Mouse (Mus musculus): ENCODE measurements at regions not wholly inside any gene's neighbourhood (a gene's known extent, or its start where the extent isn't known, plus 50 kb on each side); places are given as distances from the start of the nearest gene placed in this dataset.

DNA sequence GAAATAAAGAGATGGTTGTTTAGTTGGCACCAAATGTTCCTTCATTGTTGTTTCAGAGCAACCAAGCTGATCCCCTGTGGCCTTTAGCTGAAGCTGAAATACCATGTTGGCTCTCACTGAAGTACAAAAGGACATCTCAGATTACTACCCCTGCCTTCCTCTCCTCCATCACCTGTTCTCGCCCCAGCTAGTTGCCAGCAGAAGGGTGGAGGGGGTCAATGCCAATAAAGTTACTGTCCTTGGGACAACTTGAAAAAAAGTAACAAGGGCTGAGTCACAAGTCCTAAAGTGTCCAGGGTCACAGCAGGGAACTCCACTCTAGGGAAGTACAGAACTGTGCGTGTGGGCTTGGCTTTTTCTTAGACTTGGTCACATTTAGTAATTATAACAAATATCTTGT lies 216.0 kb downstream of the Lnpk start:
- no peak overlapping the region for H3K4me3 ChIP-seq (ENCODE audit: extremely low read depth, insufficient read depth, insufficient read length)
- WGBS = 94% methylated on average over 2 of the region's 2 CpGs
- H3K4me1 ChIP-seq (ENCODE audit: control insufficient read depth, insufficient read depth, insufficient read length) = no peaks in the 10 kb centered on the region
- H3K27ac ChIP-seq (ENCODE audit: insufficient read depth, low read length) = no peak overlapping the region
- H3K36me3 ChIP-seq (ENCODE audit: control insufficient read depth, insufficient read depth, low read length) = no peaks in the 10 kb centered on the region
- DNase-seq (ENCODE audit: low read depth in 1 of 2, low spot score in 2 of 2) = no peak
- no peaks in the 10 kb centered on the region for H3K27me3 ChIP-seq (ENCODE audit: control insufficient read depth, insufficient read depth, low read length)
- no peak for TF ChIP-seq POLR2A (IDR thresholded peaks at IDR 0.05; ENCODE audit: low read depth, low read length)
- TF ChIP-seq CTCF (IDR thresholded peaks at IDR 0.05; ENCODE audit: extremely low read depth, insufficient read depth, insufficient read length, insufficient replicate concordance) = no peak

DNA sequence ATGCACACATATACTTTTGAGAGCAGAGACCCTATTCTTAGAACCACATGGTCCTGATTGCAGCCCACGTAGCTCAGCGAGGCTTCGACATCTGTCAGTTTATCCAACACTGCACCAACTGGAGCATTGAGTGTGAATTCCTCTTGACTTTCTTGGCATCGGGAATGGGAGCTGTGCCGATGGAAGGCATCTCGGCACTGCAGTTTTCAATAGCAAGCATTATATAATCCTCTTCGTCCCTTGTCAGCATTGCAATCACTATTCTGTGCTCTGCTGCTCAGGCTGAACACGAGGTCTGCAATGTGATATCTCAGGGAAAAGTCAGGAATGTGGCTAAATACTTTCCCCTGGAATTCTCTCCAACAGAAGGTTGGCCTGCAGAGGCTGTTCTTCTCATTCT lies 224.6 kb downstream of the Lnpk start:
- no peaks in the 10 kb centered on the region for H3K27me3 ChIP-seq (ENCODE audit: control insufficient read depth, insufficient read depth, low read length)
- no peak for TF ChIP-seq CTCF (IDR thresholded peaks at IDR 0.05; ENCODE audit: extremely low read depth, insufficient read depth, insufficient read length, insufficient replicate concordance)
- no peak for TF ChIP-seq POLR2A (IDR thresholded peaks at IDR 0.05; ENCODE audit: low read depth, low read length)
- H3K36me3 ChIP-seq (ENCODE audit: control insufficient read depth, insufficient read depth, low read length) = no peaks in the 10 kb centered on the region
- no peak for DNase-seq (ENCODE audit: low read depth in 1 of 2, low spot score in 2 of 2)
- H3K4me3 ChIP-seq (ENCODE audit: extremely low read depth, insufficient read depth, insufficient read length) = no peak overlapping the region
- H3K27ac ChIP-seq (ENCODE audit: insufficient read depth, low read length) = no peak overlapping the region
- H3K4me1 ChIP-seq (ENCODE audit: control insufficient read depth, insufficient read depth, insufficient read length) = no peaks in the 10 kb centered on the region
- WGBS = 85% methylated on average over 8 of the region's 8 CpGs

GRCm38 (mm10) chr2:74349809-74350208 lies 229.4 kb downstream of the Lnpk start:
- 82% methylated on average over 6 of the region's 6 CpGs for WGBS
- Histone ChIP-seq H3K4me3 (ENCODE audit: extremely low read depth, insufficient read depth, insufficient read length) (no peak overlapping the region), H3K27ac (ENCODE audit: insufficient read depth, low read length) (no peak overlapping the region), H3K36me3 (ENCODE audit: control insufficient read depth, insufficient read depth, low read length) (no peaks in the 10 kb centered on the region), H3K4me1 (ENCODE audit: control insufficient read depth, insufficient read depth, insufficient read length) (no peaks in the 10 kb centered on the region), H3K27me3 (ENCODE audit: control insufficient read depth, insufficient read depth, low read length) (no peaks in the 10 kb centered on the region)
- no peak for TF ChIP-seq CTCF (IDR thresholded peaks at IDR 0.05; ENCODE audit: extremely low read depth, insufficient read depth, insufficient read length, insufficient replicate concordance)
- no peak for TF ChIP-seq POLR2A (IDR thresholded peaks at IDR 0.05; ENCODE audit: low read depth, low read length)
- no peak for DNase-seq (ENCODE audit: low read depth in 1 of 2, low spot score in 2 of 2)

DNA sequence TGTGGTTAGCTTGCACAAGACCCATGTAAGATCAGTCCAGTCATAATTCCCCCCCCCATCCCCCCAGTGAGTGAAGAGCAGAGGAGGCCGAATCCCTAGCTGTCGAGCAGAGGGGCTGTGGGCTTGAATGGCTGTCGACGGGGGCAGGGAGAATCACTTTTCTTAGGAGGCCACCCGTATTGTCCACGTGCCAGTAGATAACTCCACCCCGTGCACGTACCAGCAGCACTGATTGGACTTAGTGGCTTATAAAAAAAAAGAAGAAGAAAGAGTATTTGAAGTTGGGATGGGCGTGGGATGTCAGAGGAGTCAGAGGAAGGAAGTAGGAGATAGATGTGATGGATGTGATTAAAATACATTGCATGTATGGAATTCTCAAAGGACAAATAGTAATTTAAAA lies 272.9 kb downstream of the Lnpk start:
- Histone ChIP-seq H3K27ac (ENCODE audit: insufficient read depth, low read length) (no peak overlapping the region), H3K36me3 (ENCODE audit: control insufficient read depth, insufficient read depth, low read length) (no peaks in the 10 kb centered on the region), H3K4me3 (ENCODE audit: extremely low read depth, insufficient read depth, insufficient read length) (no peak overlapping the region), H3K27me3 (ENCODE audit: control insufficient read depth, insufficient read depth, low read length) (no peaks in the 10 kb centered on the region), H3K4me1 (ENCODE audit: control insufficient read depth, insufficient read depth, insufficient read length) (no peaks in the 10 kb centered on the region)
- no peak for DNase-seq (ENCODE audit: low read depth in 1 of 2, low spot score in 2 of 2)
- TF ChIP-seq POLR2A (IDR thresholded peaks at IDR 0.05; ENCODE audit: low read depth, low read length) (no peak), CTCF (IDR thresholded peaks at IDR 0.05; ENCODE audit: extremely low read depth, insufficient read depth, insufficient read length, insufficient replicate concordance) (no peak)
- whole genome bisulfite sequencing = 84% methylated on average over 9 of the region's 9 CpGs

- no peaks in the 10 kb centered on the region for H3K36me3 ChIP-seq (ENCODE audit: control insufficient read depth, insufficient read depth, low read length)
- H3K4me3 ChIP-seq (ENCODE audit: extremely low read depth, insufficient read depth, insufficient read length) = no peak overlapping the region
- no peak overlapping the region for H3K27ac ChIP-seq (ENCODE audit: insufficient read depth, low read length)
- TF ChIP-seq CTCF (IDR thresholded peaks at IDR 0.05; ENCODE audit: extremely low read depth, insufficient read depth, insufficient read length, insufficient replicate concordance) (no peak), POLR2A (IDR thresholded peaks at IDR 0.05; ENCODE audit: low read depth, low read length) (no peak)
- no peaks in the 10 kb centered on the region for H3K27me3 ChIP-seq (ENCODE audit: control insufficient read depth, insufficient read depth, low read length)
- whole genome bisulfite sequencing = 27% methylated on average over 9 of the region's 9 CpGs
- no peaks in the 10 kb centered on the region for H3K4me1 ChIP-seq (ENCODE audit: control insufficient read depth, insufficient read depth, insufficient read length)
- DNase-seq (ENCODE audit: low read depth in 1 of 2, low spot score in 2 of 2) = no peak
Observed at GRCm38 (mm10) chr2:74300885-74301451, 278.3 kb downstream of the Lnpk start.

GRCm38 (mm10) chr2:74300366-74300791 lies 278.9 kb downstream of the Lnpk start:
- Histone ChIP-seq H3K4me1 (ENCODE audit: control insufficient read depth, insufficient read depth, insufficient read length) (no peaks in the 10 kb centered on the region), H3K27ac (ENCODE audit: insufficient read depth, low read length) (no peak overlapping the region), H3K4me3 (ENCODE audit: extremely low read depth, insufficient read depth, insufficient read length) (no peak overlapping the region), H3K27me3 (ENCODE audit: control insufficient read depth, insufficient read depth, low read length) (no peaks in the 10 kb centered on the region), H3K36me3 (ENCODE audit: control insufficient read depth, insufficient read depth, low read length) (no peaks in the 10 kb centered on the region)
- TF ChIP-seq POLR2A (IDR thresholded peaks at IDR 0.05; ENCODE audit: low read depth, low read length) (no peak), CTCF (IDR thresholded peaks at IDR 0.05; ENCODE audit: extremely low read depth, insufficient read depth, insufficient read length, insufficient replicate concordance) (peak; percentile 2; the same call in 1 of the 2 replicates)
- DNase-seq (ENCODE audit: low read depth in 1 of 2, low spot score in 2 of 2) = no peak
- 3% methylated on average over 11 of the region's 11 CpGs for WGBS

DNA sequence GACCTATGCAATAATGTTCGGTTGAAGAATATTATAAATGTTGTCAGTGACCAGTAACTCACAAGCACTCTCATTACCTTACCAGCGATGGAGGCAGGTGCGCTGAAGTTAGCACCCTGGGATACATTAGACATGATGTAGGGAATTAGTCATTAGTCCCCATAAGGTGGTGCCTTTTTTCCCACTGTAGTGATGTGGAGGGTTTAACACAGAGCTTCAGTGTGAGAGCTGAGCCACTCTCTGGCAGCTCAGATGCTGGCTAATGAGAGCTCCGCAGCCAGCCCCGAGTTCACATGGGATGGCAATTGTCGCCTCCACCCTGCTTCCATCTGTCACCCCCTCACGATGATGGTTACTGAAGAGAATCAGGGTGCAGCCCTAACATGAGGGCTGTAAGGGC lies 286.6 kb downstream of the Lnpk start:
- WGBS = 81% methylated on average over 7 of the region's 7 CpGs
- DNase-seq (ENCODE audit: low read depth in 1 of 2, low spot score in 2 of 2) = no peak
- Histone ChIP-seq H3K4me3 (ENCODE audit: extremely low read depth, insufficient read depth, insufficient read length) (no peak overlapping the region), H3K4me1 (ENCODE audit: control insufficient read depth, insufficient read depth, insufficient read length) (no peaks in the 10 kb centered on the region), H3K27ac (ENCODE audit: insufficient read depth, low read length) (no peak overlapping the region), H3K36me3 (ENCODE audit: control insufficient read depth, insufficient read depth, low read length) (no peaks in the 10 kb centered on the region), H3K27me3 (ENCODE audit: control insufficient read depth, insufficient read depth, low read length) (no peaks in the 10 kb centered on the region; the same call in 1 of the 2 replicates)
- no peak for TF ChIP-seq CTCF (IDR thresholded peaks at IDR 0.05; ENCODE audit: extremely low read depth, insufficient read depth, insufficient read length, insufficient replicate concordance)
- TF ChIP-seq POLR2A (IDR thresholded peaks at IDR 0.05; ENCODE audit: low read depth, low read length) = no peak
